Mouse (Mus musculus) CD4-positive, CD25-positive, alpha-beta regulatory T cell, adult 4 months (primary cell): ENCODE results near the gene Gm10563. TPM values are rescaled to one million over a fixed set of nuclear protein-coding genes. Genes with fewer than 3 reads are reported as not detected.

Experiments used
- polyA plus RNA-seq, 2 experiments: library from polyadenylated mRNA; unstranded; fragments of 100-300 nt; shearing (Covaris generic); gene quantifications; one replicate each; pipeline ENCODE4 v1.2.1; 2017

The Gm10563 gene
- polyA plus RNA-seq, 2 experiments from 2014 or later: not detected

Other genes starting within 250 kb of the Gm10563 start
- gene Gabrd, start 247.3 kb downstream of the Gm10563 start, polyA plus RNA-seq: 1 to 10 TPM; 1.6 to 2.4 TPM
- gene Cfap74, start 236.2 kb downstream of the Gm10563 start, polyA plus RNA-seq: 1 to 10 TPM; 3.8 to 4.4 TPM
- not detected for gene Tmem52, start 176.3 kb downstream of the Gm10563 start, polyA plus RNA-seq
- 100 to 1,000 TPM; 291 TPM for gene Gnb1, start 154.0 kb downstream of the Gm10563 start, polyA plus RNA-seq
- 10 to 100 TPM; 64.7 to 81.5 TPM for gene Nadk, start 83.0 kb downstream of the Gm10563 start, polyA plus RNA-seq
- 1 to 10 TPM; 9.1 to 9.7 TPM for gene Slc35e2, start 44.0 kb downstream of the Gm10563 start, polyA plus RNA-seq
- gene Cdk11b, start 20.6 kb downstream of the Gm10563 start, polyA plus RNA-seq: 100 to 1,000 TPM; 121 to 144 TPM
- not detected for gene Mmp23, start 8.0 kb upstream of the Gm10563 start, polyA plus RNA-seq
- gene Mib2, start 23.8 kb upstream of the Gm10563 start, polyA plus RNA-seq: 1 to 10 TPM; 4.8 to 5.1 TPM
- 1 to 10 TPM in 1 of 2 experiments, under 1 TPM in 1; 0.59 to 1.4 TPM for gene Fndc10, start 48.9 kb upstream of the Gm10563 start, polyA plus RNA-seq
- gene Ssu72, start 59.4 kb upstream of the Gm10563 start, polyA plus RNA-seq: 100 to 1,000 TPM; 153 to 164 TPM
- gene Tmem240, start 89.4 kb upstream of the Gm10563 start, polyA plus RNA-seq: under 1 TPM in 1 of 2 experiments, not detected in 1; 0.24 TPM
- gene Atad3a, start 115.7 kb upstream of the Gm10563 start, polyA plus RNA-seq: 10 to 100 TPM; 22.9 to 32.9 TPM
- under 1 TPM in 1 of 2 experiments, not detected in 1; 0.23 TPM for gene Vwa1, start 129.3 kb upstream of the Gm10563 start, polyA plus RNA-seq
- gene Tmem88b, start 140.5 kb upstream of the Gm10563 start, polyA plus RNA-seq: not detected
- gene Ankrd65, start 145.0 kb upstream of the Gm10563 start, polyA plus RNA-seq: not detected
- 100 to 1,000 TPM; 117 to 130 TPM for gene Mrpl20, start 157.5 kb upstream of the Gm10563 start, polyA plus RNA-seq
- gene Ccnl2, start 167.1 kb upstream of the Gm10563 start, polyA plus RNA-seq: 100 to 1,000 TPM in 1 of 2 experiments, 10 to 100 TPM in 1; 99.1 to 124 TPM
- gene Aurkaip1, start 185.9 kb upstream of the Gm10563 start, polyA plus RNA-seq: 100 to 1,000 TPM; 167 to 217 TPM
- gene Mxra8, start 194.3 kb upstream of the Gm10563 start, polyA plus RNA-seq: 1 to 10 TPM; 2.1 to 2.3 TPM
- 1 to 10 TPM; 2.2 to 4.7 TPM for gene Dvl1, start 202.0 kb upstream of the Gm10563 start, polyA plus RNA-seq
- gene Tas1r3, start 218.0 kb upstream of the Gm10563 start, polyA plus RNA-seq: under 1 TPM; 0.62 to 0.66 TPM
- 10 to 100 TPM; 17.0 to 20.1 TPM for gene Cptp, start 224.0 kb upstream of the Gm10563 start, polyA plus RNA-seq
- 100 to 1,000 TPM in 1 of 2 experiments, 10 to 100 TPM in 1; 93.4 to 109 TPM for gene Ints11, start 224.1 kb upstream of the Gm10563 start, polyA plus RNA-seq
- 10 to 100 TPM; 22.1 to 27.6 TPM for gene Pusl1, start 246.4 kb upstream of the Gm10563 start, polyA plus RNA-seq
- 1 to 10 TPM; 3.2 to 4.1 TPM for gene Acap3, start 246.4 kb upstream of the Gm10563 start, polyA plus RNA-seq